Mouse (Mus musculus) hematopoietic multipotent progenitor cell, adult 10-12 weeks (in vitro differentiated cells): Measurements from ENCODE around the gene Gm5788. TPM values are rescaled to one million over a fixed set of nuclear protein-coding genes. Genes with fewer than 3 reads are reported as not detected.

Source experiments
- polyA plus RNA-seq: library from polyadenylated mRNA; stranded (reverse); fragments of >175 nt; gene quantifications from 2 replicates; pipeline ENCODE4 v1.2.3, GENCODE M21; 2012; ENCODE audit warnings: low replicate concordance

Gene Gm5788
- not detected in 2 replicates for polyA plus RNA-seq

GRCm38 (mm10) chr12:87494421-87494820 is at the start of gene Gm5788:
Gene Gm5788 (plus strand): TSS chr12:87494721.

GRCm38 (mm10) chr12:87471964-87472786 is 22.3 kb upstream of the Gm5788 start, which contains the start of gene Snw1:
Gene Snw1 (minus strand): TSS chr12:87472274.

GRCm38 (mm10) chr12:87514016-87514415 is 19.5 kb downstream of the Gm5788 start, which contains the start of gene Gm8300:
Gene Gm8300 (plus strand): TSS chr12:87514316.

Other genes with a start within 250 kb of the Gm5788 start
- gene Vipas39, start 228.5 kb upstream of the Gm5788 start, polyA plus RNA-seq: 1.9 and 2.3 TPM in 2 replicates
- 58.4 and 60.1 TPM in 2 replicates for gene Ahsa1, start 228.2 kb upstream of the Gm5788 start, polyA plus RNA-seq
- gene Ism2, start 195.0 kb upstream of the Gm5788 start, polyA plus RNA-seq: not detected in 2 replicates
- gene Sptlc2, start 106.4 kb upstream of the Gm5788 start, polyA plus RNA-seq: 41.0 and 54.3 TPM in 2 replicates
- gene Slirp, start 50.8 kb upstream of the Gm5788 start, polyA plus RNA-seq: 0.04 and 2.9 TPM in 2 replicates
- gene Alkbh1, start 50.7 kb upstream of the Gm5788 start, polyA plus RNA-seq: 26.5 and 27.7 TPM in 2 replicates
- gene Snw1, start 22.4 kb upstream of the Gm5788 start, polyA plus RNA-seq: 5.6 and 24.6 TPM in 2 replicates
- gene Gm8300, start 19.6 kb downstream of the Gm5788 start, polyA plus RNA-seq: not detected in 2 replicates
- not detected in 2 replicates for gene Oog1, start 108.0 kb downstream of the Gm5788 start, polyA plus RNA-seq
- not detected in 2 replicates for gene Gm4027, start 124.1 kb downstream of the Gm5788 start, polyA plus RNA-seq
- gene Gm16381, start 149.9 kb downstream of the Gm5788 start, polyA plus RNA-seq: not detected in 2 replicates